Mouse (Mus musculus) heart, adult 2 months (tissue): ENCODE measurements at regions not wholly inside any gene's neighbourhood (a gene's known extent, or its start where the extent isn't known, plus 50 kb on each side); places are given as distances from the start of the nearest gene placed in this dataset.

ENCODE experiments used
- DNase-seq, 2 experiments: peaks; one replicate each; pipeline ENCODE4 v3.0.0; 2021
- H3K27ac ChIP-seq: fragments of 200-600 bp; 2 replicates; pipeline ENCODE4 v1.8.1; 2022
- H3K27me3 ChIP-seq: fragments of 200-500 bp; 2 replicates; pipeline ENCODE4 v1.6.1; 2012; ENCODE audit warnings: mild to moderate bottlenecking, low read length, inconsistent platforms, mixed read lengths; ENCODE audit not compliant: control insufficient read depth, insufficient read depth
- H3K36me3 ChIP-seq: fragments of 200-500 bp; 2 replicates; pipeline ENCODE4 v1.6.1; 2012; ENCODE audit warnings: low read length, inconsistent platforms; ENCODE audit not compliant: control insufficient read depth, insufficient read depth
- H3K4me1 ChIP-seq: fragments of 200-500 bp; 2 replicates; pipeline ENCODE4 v1.6.1; 2011; ENCODE audit warnings: low read length; ENCODE audit not compliant: control insufficient read depth, insufficient read depth
- H3K4me3 ChIP-seq: fragments of 200-600 bp; 2 replicates; pipeline ENCODE4 v1.8.1; 2022
- H3K79me2 ChIP-seq: fragments of 200-500 bp; replicated peaks from 2 replicates; pipeline ENCODE4 v1.6.1; 2012; ENCODE audit warnings: mild to moderate bottlenecking, inconsistent platforms, low read length, moderate library complexity, mixed read lengths; ENCODE audit not compliant: control insufficient read depth, insufficient read depth
- H3K9ac ChIP-seq: fragments of 200-500 bp; 2 replicates; pipeline ENCODE4 v1.6.1; 2012; ENCODE audit warnings: low read depth, mild to moderate bottlenecking, control low read depth, inconsistent platforms, low read length, mixed read lengths
- CTCF ChIP-seq: fragments of 200-600 bp; IDR thresholded peaks from 2 replicates; pipeline ENCODE4 v1.8.1; 2022; ENCODE audit warnings: antibody characterized with exemption, mild to moderate bottlenecking, moderate library complexity
- EP300 ChIP-seq: fragments of 200-500 bp; IDR thresholded peaks from 2 replicates; pipeline ENCODE4 v1.6.1; 2011; ENCODE audit warnings: low read depth, low read length, control low read depth; ENCODE audit not compliant: insufficient read depth
- POLR2A ChIP-seq: fragments of 200-500 bp; IDR thresholded peaks from 2 replicates; pipeline ENCODE4 v1.6.1; 2011; ENCODE audit warnings: mild to moderate bottlenecking, low read depth, low read length, control low read depth; ENCODE audit not compliant: insufficient read depth
- WGBS: fragments of 180-500 bp; shearing (Covaris S2); methylation state at CpG from one replicate; pipeline ENCODE4 v1.1.7; 2018; 5-methylcytosine and 5-hydroxymethylcytosine counted together
- intact Hi-C: fragments of 180-260 bp; cut with DNase I; formaldehyde crosslinking; loops from one replicate; pipeline ENCODE4 v1.15.1; 2025

DNA sequence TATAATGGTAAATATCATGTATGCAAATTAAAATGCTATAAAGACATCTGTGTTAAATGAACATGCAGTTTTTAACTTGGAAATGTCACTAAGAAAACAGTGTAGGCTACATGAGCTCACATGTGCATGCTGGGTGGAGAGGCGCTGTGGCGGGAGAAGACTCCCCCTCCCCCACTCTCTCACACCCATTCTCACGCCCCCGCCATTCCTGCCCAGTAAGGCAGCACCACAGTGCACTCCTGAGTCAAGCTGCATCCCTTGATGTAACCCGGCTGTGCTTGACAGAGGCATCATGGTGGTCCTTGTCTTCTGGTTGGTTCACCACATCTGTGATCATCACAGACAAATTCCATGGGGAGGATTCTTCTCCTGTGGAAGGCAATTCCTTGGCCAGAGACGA lies 647.1 kb upstream of the Fam19a5 start:
- Histone ChIP-seq H3K27me3 (no peaks in the 10 kb centered on the region), H3K4me1 (no peaks in the 10 kb centered on the region), H3K9ac (no peak overlapping the region), H3K27ac (no peak overlapping the region), H3K79me2 (no peaks in the 10 kb centered on the region), H3K36me3 (no peaks in the 10 kb centered on the region), H3K4me3 (no peak overlapping the region)
- TF ChIP-seq EP300 (no peak), CTCF (no peak), POLR2A (no peak)
- intact Hi-C loops: no loop called here
- no peak for DNase-seq
- WGBS: 55% methylated on average over 6 of the region's 6 CpGs

DNA sequence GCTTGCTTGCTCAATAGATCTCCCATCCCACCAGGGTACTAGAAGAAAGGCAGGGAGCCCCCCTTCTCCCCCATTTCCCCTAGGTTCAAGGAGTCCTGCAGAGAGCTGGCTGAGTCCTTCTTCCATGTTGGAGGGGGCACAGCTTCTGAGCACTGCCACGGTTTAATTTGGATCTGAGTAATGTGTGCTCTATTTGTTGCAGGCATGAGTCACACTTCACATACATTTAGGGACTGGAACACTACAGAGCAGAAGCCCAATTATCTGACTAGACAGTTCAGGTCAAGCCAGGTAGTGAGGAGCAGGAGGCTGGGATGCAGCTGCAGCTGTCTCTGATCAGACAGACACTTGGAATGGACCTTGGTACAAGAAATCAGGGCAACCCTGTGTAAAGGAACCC lies 644.1 kb upstream of the Fam19a5 start:
- no peak overlapping the region for H3K27ac ChIP-seq
- DNase-seq: no peak
- H3K36me3 ChIP-seq: no peaks in the 10 kb centered on the region
- H3K4me1 ChIP-seq: no peaks in the 10 kb centered on the region
- H3K27me3 ChIP-seq: no peaks in the 10 kb centered on the region
- no peak for TF ChIP-seq CTCF
- no peak for TF ChIP-seq POLR2A
- TF ChIP-seq EP300: no peak
- H3K79me2 ChIP-seq: no peaks in the 10 kb centered on the region
- H3K9ac ChIP-seq: no peak overlapping the region
- 71% methylated on average over 1 of the region's 1 CpGs for WGBS
- intact Hi-C loops: no loop called here
- H3K4me3 ChIP-seq: no peak overlapping the region

DNA sequence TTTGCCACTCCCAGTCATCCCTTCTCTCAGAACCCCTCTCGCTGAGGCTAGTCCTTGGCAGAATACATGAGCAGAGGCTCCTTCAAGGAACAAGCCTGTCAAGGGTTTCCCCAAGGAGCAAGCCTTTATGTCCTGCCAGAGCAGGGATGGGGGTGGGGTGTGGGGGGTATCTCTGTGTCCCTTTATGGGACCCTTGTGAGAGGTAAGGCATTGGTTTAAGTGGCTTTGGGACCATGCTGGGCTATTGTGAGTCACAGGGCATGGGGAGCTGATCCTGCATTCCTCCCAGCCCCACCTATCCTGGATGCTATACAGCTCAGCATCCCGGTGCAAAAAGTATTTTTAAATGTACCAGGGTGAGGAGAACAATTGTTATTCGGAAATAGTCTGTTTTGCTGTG lies 641.1 kb upstream of the Fam19a5 start:
- H3K27ac ChIP-seq: no peak overlapping the region
- 35% methylated on average over 3 of the region's 3 CpGs for WGBS
- H3K27me3 ChIP-seq: no peaks in the 10 kb centered on the region
- intact Hi-C loops: no loop called here
- H3K79me2 ChIP-seq: no peaks in the 10 kb centered on the region
- H3K4me3 ChIP-seq: no peak overlapping the region
- DNase-seq: no peak
- TF ChIP-seq CTCF: no peak
- no peaks in the 10 kb centered on the region for H3K36me3 ChIP-seq
- H3K9ac ChIP-seq: no peak overlapping the region
- no peaks in the 10 kb centered on the region for H3K4me1 ChIP-seq

DNA sequence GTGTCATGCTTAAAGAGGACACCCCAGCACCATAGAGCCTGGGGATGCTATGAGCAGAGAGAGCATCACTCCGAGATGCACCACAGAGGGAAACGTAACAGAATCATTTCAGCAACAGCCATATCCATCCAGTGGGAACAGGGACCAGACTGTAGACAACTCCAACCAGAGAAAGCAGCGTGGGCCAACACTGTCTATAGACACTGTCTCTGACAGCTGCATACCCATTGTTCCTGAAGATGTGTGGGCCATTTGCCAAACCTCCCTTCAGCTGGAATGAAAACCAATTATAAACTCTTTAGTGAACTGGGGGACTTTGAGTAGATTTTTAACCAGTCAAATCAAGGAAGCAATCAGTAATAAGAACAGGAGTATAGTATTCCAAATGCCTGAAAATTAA lies 630.8 kb upstream of the Fam19a5 start:
- Histone ChIP-seq H3K36me3 (no peaks in the 10 kb centered on the region), H3K79me2 (no peaks in the 10 kb centered on the region), H3K27ac (no peak overlapping the region), H3K9ac (no peak overlapping the region), H3K4me1 (no peaks in the 10 kb centered on the region), H3K27me3 (no peaks in the 10 kb centered on the region), H3K4me3 (no peak overlapping the region)
- 69% methylated on average over 3 of the region's 3 CpGs for WGBS
- intact Hi-C loops: no loop called here
- DNase-seq: no peak
- no peak for TF ChIP-seq CTCF
- TF ChIP-seq POLR2A: no peak

DNA sequence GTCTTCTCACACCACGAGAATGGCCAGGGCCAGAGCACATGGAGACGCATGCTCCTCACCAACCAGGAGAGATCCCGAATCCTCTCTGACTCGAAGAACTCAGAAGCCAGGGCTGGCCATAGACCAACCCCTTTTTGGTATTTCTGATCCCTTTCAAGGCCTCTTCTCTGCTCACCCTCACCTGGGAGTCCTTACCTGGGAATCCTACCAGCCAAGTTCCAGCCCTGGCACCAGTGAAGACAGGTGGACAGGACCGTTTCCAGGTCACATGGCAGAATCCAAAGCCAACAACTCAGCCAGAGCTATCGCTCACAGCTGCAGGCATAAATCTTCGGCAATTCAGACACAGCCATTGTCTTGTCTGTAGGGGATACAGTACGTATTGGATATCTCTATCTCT lies 626.2 kb upstream of the Fam19a5 start:
- TF ChIP-seq EP300: no peak
- TF ChIP-seq POLR2A: no peak
- no peak for TF ChIP-seq CTCF
- 88% methylated on average over 8 of the region's 8 CpGs for WGBS
- Histone ChIP-seq H3K79me2 (no peaks in the 10 kb centered on the region), H3K4me1 (no peaks in the 10 kb centered on the region), H3K9ac (no peak overlapping the region), H3K36me3 (no peaks in the 10 kb centered on the region), H3K4me3 (no peak overlapping the region), H3K27me3 (no peaks in the 10 kb centered on the region), H3K27ac (no peak overlapping the region)
- intact Hi-C loops: no loop called here
- DNase-seq: no peak

DNA sequence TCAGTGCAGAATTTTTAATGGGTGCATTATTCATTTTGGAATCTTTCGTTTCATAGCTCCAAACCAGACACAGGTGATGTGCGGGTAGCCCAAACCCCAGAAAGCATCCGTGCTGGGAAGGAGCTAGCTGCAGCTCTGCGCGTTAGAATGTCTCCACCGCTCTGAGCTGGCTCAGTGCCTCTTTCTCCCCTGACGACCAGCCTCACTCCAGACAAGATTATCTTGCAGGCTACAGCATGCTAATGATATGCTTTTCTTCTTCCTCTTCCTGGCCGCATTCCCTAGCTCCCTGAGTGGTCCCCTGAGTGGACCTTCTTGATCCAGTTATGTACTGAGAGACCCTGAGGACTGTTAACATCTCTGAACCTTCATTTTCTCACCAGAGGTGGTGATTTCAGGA lies 624.4 kb upstream of the Fam19a5 start:
- Histone ChIP-seq H3K36me3 (no peaks in the 10 kb centered on the region), H3K4me3 (no peak overlapping the region), H3K9ac (no peak overlapping the region), H3K4me1 (no peaks in the 10 kb centered on the region), H3K27me3 (no peaks in the 10 kb centered on the region), H3K27ac (no peak overlapping the region), H3K79me2 (no peaks in the 10 kb centered on the region)
- intact Hi-C loops: no loop called here
- 40% methylated on average over 8 of the region's 8 CpGs for WGBS
- no peak for TF ChIP-seq EP300
- TF ChIP-seq POLR2A: no peak
- no peak for TF ChIP-seq CTCF
- DNase-seq: no peak

DNA sequence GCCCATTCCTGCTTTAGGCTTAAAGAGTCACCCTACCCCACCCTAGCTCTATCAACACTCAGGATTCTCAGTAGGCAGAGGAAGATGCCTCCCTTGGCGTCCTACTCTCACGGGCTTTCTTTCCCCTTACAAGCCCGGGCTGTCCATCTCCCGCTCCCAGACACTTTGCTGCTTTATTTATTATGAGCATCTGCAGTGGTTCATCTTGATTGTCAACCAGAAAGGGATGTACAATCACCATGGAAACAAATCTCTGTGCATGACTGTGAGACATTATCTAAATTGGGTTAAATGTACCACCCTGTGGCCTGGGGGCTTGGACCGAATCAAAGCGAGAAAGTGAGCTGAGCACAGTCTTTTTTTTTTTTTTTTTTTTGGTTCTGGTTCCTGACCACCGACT lies 623.9 kb upstream of the Fam19a5 start:
- no peaks in the 10 kb centered on the region for H3K27me3 ChIP-seq
- H3K9ac ChIP-seq: no peak overlapping the region
- no peak overlapping the region for H3K4me3 ChIP-seq
- H3K4me1 ChIP-seq: no peaks in the 10 kb centered on the region
- WGBS: 32% methylated on average over 7 of the region's 7 CpGs
- H3K36me3 ChIP-seq: no peaks in the 10 kb centered on the region
- H3K27ac ChIP-seq: no peak overlapping the region
- intact Hi-C loops: no loop called here
- TF ChIP-seq POLR2A (no peak), EP300 (no peak), CTCF (no peak)
- DNase-seq: no peak
- H3K79me2 ChIP-seq: no peaks in the 10 kb centered on the region
